Mouse (Mus musculus): ENCODE results near the gene Olfr1012. TPM values are rescaled to one million over a fixed set of nuclear protein-coding genes. Genes with fewer than 3 reads are reported as not detected.

The Olfr1012 gene
- not detected in 2 replicates for polyA plus RNA-seq (2012; rRNA removed)

GRCm38 (mm10) chr2:85762666-85763065 is at the start of gene Olfr1012:
Gene Olfr1012, minus strand, starts transcription at chr2:85762766.

DNA sequence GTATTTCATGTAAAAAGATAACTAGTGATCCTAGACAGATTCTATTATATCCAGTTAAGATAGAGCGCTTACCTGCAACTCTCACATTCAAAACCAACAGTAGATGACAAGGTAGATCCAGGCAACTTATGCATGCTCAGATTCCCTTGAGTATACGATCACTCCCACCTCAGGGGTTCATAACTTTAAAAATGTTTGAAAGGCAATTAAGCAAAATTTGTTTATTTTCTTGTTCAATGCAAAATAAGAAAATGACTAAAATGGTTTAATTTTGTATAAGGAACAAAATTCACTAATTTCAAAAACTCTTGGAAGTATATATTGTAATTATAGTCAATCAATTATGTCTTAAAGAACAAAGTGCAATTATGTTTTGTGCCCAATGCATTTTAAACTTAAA is 39.9 kb upstream of the Olfr1012 start, which contains the start of gene Olfr1016:
Gene Olfr1016 (minus strand): TSS at position 101 of the 400 bp plus-strand sequence.

DNA sequence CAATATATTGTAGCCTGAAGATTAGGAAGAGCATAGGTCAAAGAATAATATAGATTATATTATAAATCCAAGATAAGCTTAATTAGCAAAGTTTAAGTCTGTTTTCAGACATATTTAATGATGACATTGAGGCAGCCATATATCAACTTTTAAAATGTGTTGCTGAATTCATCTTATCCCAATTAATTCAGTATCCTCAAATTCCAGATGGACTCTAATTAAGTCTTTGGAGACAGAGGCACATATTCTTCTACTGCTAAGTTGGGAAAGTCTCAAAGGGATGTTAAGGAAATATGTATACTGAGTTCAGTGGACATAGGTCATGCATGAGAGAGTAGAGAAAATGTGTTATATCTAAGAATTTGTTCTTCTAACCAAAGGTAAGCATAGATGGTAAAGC is 19.2 kb upstream of the Olfr1012 start, which contains the start of gene Olfr1015:
Gene Olfr1015 (plus strand): TSS at position 301 of the 400 bp plus-strand sequence.

DNA sequence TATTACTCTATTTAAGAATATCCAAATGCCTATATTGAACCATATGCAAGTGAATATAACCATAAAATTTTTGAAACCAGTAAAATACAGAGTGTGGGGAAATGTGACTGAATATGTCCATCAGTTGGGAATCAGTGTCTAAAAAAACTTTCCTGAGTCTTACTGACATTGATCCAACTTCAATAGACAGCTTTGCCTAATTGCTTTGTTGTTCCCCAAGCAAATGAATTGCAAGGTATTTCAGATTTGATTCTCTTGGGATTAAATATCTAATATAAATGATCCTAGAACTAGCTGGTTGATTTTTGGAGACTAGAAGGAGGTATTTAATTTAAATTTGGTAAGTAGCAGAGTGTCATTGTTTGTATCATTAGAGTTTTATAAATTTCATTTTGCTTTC is 9.8 kb upstream of the Olfr1012 start, which contains the start of gene Olfr1014:
Gene Olfr1014 (plus strand): TSS at position 301 of the 400 bp plus-strand sequence.

DNA sequence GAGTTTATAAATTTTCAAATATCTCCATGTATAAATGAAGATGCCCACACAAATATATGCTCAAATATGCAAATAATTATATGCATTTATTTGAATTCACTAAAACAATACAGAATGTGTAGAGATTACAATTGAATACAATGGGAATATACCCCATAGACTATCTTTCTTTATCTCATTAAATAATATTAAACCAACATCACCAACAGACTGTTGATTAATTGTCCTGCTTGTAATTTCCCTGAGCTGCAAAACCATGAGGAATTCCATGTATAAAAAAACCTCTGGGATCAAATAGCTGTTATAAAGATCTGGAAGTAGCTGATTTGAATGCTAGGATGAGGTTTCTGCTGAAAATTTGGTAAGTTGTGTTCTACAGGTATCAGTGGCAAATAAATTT is 4.2 kb upstream of the Olfr1012 start, which contains the start of gene Olfr1013:
Gene Olfr1013 (plus strand): TSS at position 301 of the 400 bp plus-strand sequence.

DNA sequence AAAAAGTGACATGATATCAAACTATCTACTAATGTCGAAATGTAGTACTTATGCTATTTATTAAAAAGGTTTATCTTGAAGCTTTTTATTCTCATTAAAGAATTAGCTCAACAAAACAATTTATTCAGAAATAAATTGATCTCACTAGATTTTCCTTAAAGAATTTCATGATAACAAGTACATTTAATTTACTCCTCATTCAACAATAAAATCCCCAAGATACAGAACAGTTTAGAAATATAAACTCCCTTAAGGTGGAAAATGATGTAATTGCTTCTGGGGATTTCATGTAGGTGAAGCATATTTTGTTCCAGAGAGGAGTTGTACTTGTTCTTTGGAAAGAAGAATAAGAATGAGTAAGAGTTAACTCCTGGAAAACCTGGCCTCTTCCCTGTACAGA is 47.4 kb downstream of the Olfr1012 start, which contains the start of gene Olfr1009:
Gene Olfr1009 (plus strand): TSS at position 301 of the 400 bp plus-strand sequence.

Other genes with a start within 250 kb of the Olfr1012 start
- 6.7 and 7.1 TPM in 2 replicates for gene 4833423E24Rik, start 243.7 kb downstream of the Olfr1012 start, polyA plus RNA-seq (2012; rRNA removed)
- gene Olfr996, start 183.6 kb downstream of the Olfr1012 start, polyA plus RNA-seq (2012; rRNA removed): not detected in 2 replicates
- not detected in 2 replicates for gene Olfr998, start 173.8 kb downstream of the Olfr1012 start, polyA plus RNA-seq (2012; rRNA removed)
- not detected in 2 replicates for gene Olfr1000, start 150.9 kb downstream of the Olfr1012 start, polyA plus RNA-seq (2012; rRNA removed)
- not detected in 2 replicates for gene Olfr1002, start 112.1 kb downstream of the Olfr1012 start, polyA plus RNA-seq (2012; rRNA removed)
- not detected in 2 replicates for gene Olfr154, start 98.3 kb downstream of the Olfr1012 start, polyA plus RNA-seq (2012; rRNA removed)
- gene Olfr1006, start 84.0 kb downstream of the Olfr1012 start, polyA plus RNA-seq (2012; rRNA removed): not detected in 2 replicates
- not detected in 2 replicates for gene Olfr1008, start 73.3 kb downstream of the Olfr1012 start, polyA plus RNA-seq (2012; rRNA removed)
- gene Olfr1009, start 47.3 kb downstream of the Olfr1012 start, polyA plus RNA-seq (2012; rRNA removed): not detected in 2 replicates
- not detected in 2 replicates for gene Olfr1013, start 4.3 kb upstream of the Olfr1012 start, polyA plus RNA-seq (2012; rRNA removed)
- not detected in 2 replicates for gene Olfr1014, start 9.9 kb upstream of the Olfr1012 start, polyA plus RNA-seq (2012; rRNA removed)
- not detected in 2 replicates for gene Olfr1015, start 19.3 kb upstream of the Olfr1012 start, polyA plus RNA-seq (2012; rRNA removed)
- not detected in 2 replicates for gene Olfr1016, start 39.8 kb upstream of the Olfr1012 start, polyA plus RNA-seq (2012; rRNA removed)
- gene Olfr1018, start 55.7 kb upstream of the Olfr1012 start, polyA plus RNA-seq (2012; rRNA removed): not detected in 2 replicates
- gene Olfr1019, start 82.7 kb upstream of the Olfr1012 start, polyA plus RNA-seq (2012; rRNA removed): not detected in 2 replicates
- gene Olfr1020, start 84.3 kb upstream of the Olfr1012 start, polyA plus RNA-seq (2012; rRNA removed): not detected in 2 replicates
- not detected in 2 replicates for gene Olfr1022, start 105.8 kb upstream of the Olfr1012 start, polyA plus RNA-seq (2012; rRNA removed)
- gene Olfr1023, start 122.9 kb upstream of the Olfr1012 start, polyA plus RNA-seq (2012; rRNA removed): not detected in 2 replicates
- gene Olfr1024, start 142.3 kb upstream of the Olfr1012 start, polyA plus RNA-seq (2012; rRNA removed): not detected in 2 replicates
- gene Olfr1025-ps1, start 152.4 kb upstream of the Olfr1012 start, polyA plus RNA-seq (2012; rRNA removed): not detected in 2 replicates
- gene Olfr1026, start 158.8 kb upstream of the Olfr1012 start, polyA plus RNA-seq (2012; rRNA removed): not detected in 2 replicates
- gene Olfr1028, start 187.7 kb upstream of the Olfr1012 start, polyA plus RNA-seq (2012; rRNA removed): not detected in 2 replicates
- gene Olfr1029, start 211.1 kb upstream of the Olfr1012 start, polyA plus RNA-seq (2012; rRNA removed): 0.29 and 0.58 TPM in 2 replicates
- gene Olfr1030, start 216.5 kb upstream of the Olfr1012 start, polyA plus RNA-seq (2012; rRNA removed): 0.03 and 0.05 TPM in 2 replicates
- gene Olfr1031, start 227.5 kb upstream of the Olfr1012 start, polyA plus RNA-seq (2012; rRNA removed): not detected in 2 replicates
- not detected in 2 replicates for gene Olfr1032, start 242.8 kb upstream of the Olfr1012 start, polyA plus RNA-seq (2012; rRNA removed)